Comparison of ENCODE assay signal across 10 mouse cellular contexts in the genomic region with DNA sequence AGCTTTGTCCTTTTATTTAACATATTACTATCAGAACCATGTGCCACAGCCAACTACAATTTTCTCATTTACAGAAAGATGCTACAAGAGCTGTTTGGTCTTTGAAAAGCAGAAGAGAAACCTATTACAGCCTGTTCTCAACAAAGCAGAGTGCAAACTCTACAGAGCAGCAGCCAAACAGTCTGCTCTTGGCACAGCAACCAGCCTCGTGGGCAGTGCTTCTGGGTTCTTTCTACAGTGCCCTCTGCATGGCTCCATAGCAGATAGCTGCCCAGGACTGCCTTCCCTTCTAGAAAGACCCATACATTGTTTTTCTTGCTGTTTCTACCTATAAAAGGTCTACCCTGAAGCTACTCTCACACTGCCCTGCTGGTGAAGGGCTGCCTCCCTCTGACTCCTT. TPM values are rescaled to one million over a fixed set of nuclear protein-coding genes. Genes with fewer than 3 reads are reported as not detected.
DNase-seq lines count a peak whose midpoint lies in the region; ATAC-seq lines count a peak whose summit lies in the region.
"Had no signal": no experiment of that assay in that cellular context is flagged by ENCODE, and none has a peak within 500 bp of the region (broad histone marks: within the 10 kb centered on the region; RNA-seq: fewer than 3 reads in every experiment).

No protein-coding gene starts in this region.

- peak; percentile 69 for ATAC-seq in frontal cortex, adult (ENCODE audit: low TSS enrichment)

- no peak for DNase-seq in frontal cortex, postnatal 25 days (ENCODE audit: low spot score in 2 of 2)
- DNase-seq in right cerebral cortex, adult 18-20 months: peak; percentile 80
- no peak for DNase-seq in right cerebral cortex, postnatal 14 days
- DNase-seq in layer of hippocampus, adult 8-10 months (ENCODE audit: low spot score in 2 of 2): peak; percentile 77 to 79
- peak; percentile 50 to 70 for DNase-seq in right cerebral cortex, postnatal 36 days (ENCODE audit: low spot score in 2 of 2)
- DNase-seq in lung, postnatal 4 days: no peak
- no peak for DNase-seq in cerebellum, adult 11 months
- DNase-seq: kidney, postnatal 14 days; lung, adult 2 months had no signal

RNA-seq across cellular contexts. Expression of a gene that starts 58.3 kb away (rescaled TPM):
- total RNA-seq in layer of hippocampus, adult 8-10 months (2022): 100 to 1,000 TPM; 197 to 249 (median 221) TPM

RNA-seq across cellular contexts. Expression of a gene that starts 59.7 kb away (rescaled TPM):
- 100 to 1,000 TPM; 331 to 348 (median 335) TPM for total RNA-seq in layer of hippocampus, adult 8-10 months (2022)

Comparison
In these comparisons a context has a peak if more than half of its experiments do, and no peak if none do; other contexts are left out.
1. DNase-seq: peak in right cerebral cortex, adult 18-20 months (single experiment), layer of hippocampus, adult 8-10 months (2 of 2) and right cerebral cortex, postnatal 36 days (2 of 2); none in frontal cortex, postnatal 25 days (0 of 2), right cerebral cortex, postnatal 14 days (single experiment), lung, postnatal 4 days (0 of 2) and cerebellum, adult 11 months (single experiment).